Mouse (Mus musculus) urinary bladder, postnatal 25 days (tissue): ENCODE measurements around the gene Il11ra1.
"Not testable (repeated sequence)": the region's sequence is repeated elsewhere in the genome, so short reads cannot be mapped to it uniquely, and the experiment has no call there.

Experiments
- DNase-seq: peaks from one replicate; pipeline ENCODE4 v3.0.0; 2022; ENCODE audit warnings: low spot score

The Il11ra1 gene

GRCm38 (mm10) chr4:41755338-41756305 is 55.8 kb downstream of the Il11ra1 start, which contains the start of gene Sigmar1:
Gene Sigmar1, minus strand, starts transcription at chr4:41756157.
- peak; percentile 80 for DNase-seq

- DNase-seq = no peak
Measured at GRCm38 (mm10) chr4:41756440-41756839, 56.7 kb downstream of the Il11ra1 start.

GRCm38 (mm10) chr4:41757321-41757720 is 57.5 kb downstream of the Il11ra1 start:
- DNase-seq = no peak

GRCm38 (mm10) chr4:41758021-41758420 is 58.2 kb downstream of the Il11ra1 start:
- no peak for DNase-seq

- no peak for DNase-seq
Measured at GRCm38 (mm10) chr4:41758701-41759100, 58.9 kb downstream of the Il11ra1 start.

GRCm38 (mm10) chr4:41759206-41759605 is 59.4 kb downstream of the Il11ra1 start:
- no peak for DNase-seq

GRCm38 (mm10) chr4:41759656-41760287 is 60.0 kb downstream of the Il11ra1 start:
- DNase-seq = no peak

- peak; percentile 78 for DNase-seq
Measured at GRCm38 (mm10) chr4:41760288-41760721, 60.5 kb downstream of the Il11ra1 start.

GRCm38 (mm10) chr4:41760911-41761310 is 61.1 kb downstream of the Il11ra1 start:
- DNase-seq = no peak

GRCm38 (mm10) chr4:41761680-41762079 is 61.9 kb downstream of the Il11ra1 start:
- no peak for DNase-seq

- DNase-seq = no peak
Measured at GRCm38 (mm10) chr4:41762099-41762687, 62.4 kb downstream of the Il11ra1 start.

- DNase-seq = not testable (repeated sequence)
Measured at GRCm38 (mm10) chr4:41762688-41763114, 62.9 kb downstream of the Il11ra1 start.

- DNase-seq = not testable (repeated sequence)
Measured at GRCm38 (mm10) chr4:41763176-41763575, 63.4 kb downstream of the Il11ra1 start.

GRCm38 (mm10) chr4:41767301-41767700 is 67.5 kb downstream of the Il11ra1 start:
- DNase-seq = not testable (repeated sequence)

- DNase-seq = not testable (repeated sequence)
Measured at GRCm38 (mm10) chr4:41772946-41773345, 73.2 kb downstream of the Il11ra1 start.

GRCm38 (mm10) chr4:41773502-41773901 is 73.7 kb downstream of the Il11ra1 start:
- peak; percentile 47 for DNase-seq

GRCm38 (mm10) chr4:41774002-41774401 is 74.2 kb downstream of the Il11ra1 start, which contains the start of gene Ccl27a:
Gene Ccl27a, minus strand, starts transcription at chr4:41774247.
- DNase-seq = peak; percentile 69

- DNase-seq = not testable (repeated sequence)
Measured at GRCm38 (mm10) chr4:41774506-41774905, 74.7 kb downstream of the Il11ra1 start.

- DNase-seq = not testable (repeated sequence)
Measured at GRCm38 (mm10) chr4:41775840-41776239, 76.1 kb downstream of the Il11ra1 start.

- not testable (repeated sequence) for DNase-seq
Measured at GRCm38 (mm10) chr4:41781271-41781670, 81.5 kb downstream of the Il11ra1 start.

GRCm38 (mm10) chr4:41781748-41782485 is 82.1 kb downstream of the Il11ra1 start:
- not testable (repeated sequence) for DNase-seq
